Mouse (Mus musculus) heart, adult 8-10 months (tissue): ENCODE results near the gene Mcm5. TPM values are rescaled to one million over a fixed set of nuclear protein-coding genes. Genes with fewer than 3 reads are reported as not detected.

ENCODE experiments used
- DNase-seq: peaks from one replicate; pipeline ENCODE4 v3.0.0; 2022; ENCODE audit warnings: low spot score
- total RNA-seq, 4 experiments: library from RNA; stranded (reverse); gene quantifications; 2 replicates each; pipeline ENCODE4 v1.2.4; 2022

The Mcm5 gene
- total RNA-seq, result 1 to 10 TPM; 3.6 to 4.1 (median 4.0) TPM

DNA sequence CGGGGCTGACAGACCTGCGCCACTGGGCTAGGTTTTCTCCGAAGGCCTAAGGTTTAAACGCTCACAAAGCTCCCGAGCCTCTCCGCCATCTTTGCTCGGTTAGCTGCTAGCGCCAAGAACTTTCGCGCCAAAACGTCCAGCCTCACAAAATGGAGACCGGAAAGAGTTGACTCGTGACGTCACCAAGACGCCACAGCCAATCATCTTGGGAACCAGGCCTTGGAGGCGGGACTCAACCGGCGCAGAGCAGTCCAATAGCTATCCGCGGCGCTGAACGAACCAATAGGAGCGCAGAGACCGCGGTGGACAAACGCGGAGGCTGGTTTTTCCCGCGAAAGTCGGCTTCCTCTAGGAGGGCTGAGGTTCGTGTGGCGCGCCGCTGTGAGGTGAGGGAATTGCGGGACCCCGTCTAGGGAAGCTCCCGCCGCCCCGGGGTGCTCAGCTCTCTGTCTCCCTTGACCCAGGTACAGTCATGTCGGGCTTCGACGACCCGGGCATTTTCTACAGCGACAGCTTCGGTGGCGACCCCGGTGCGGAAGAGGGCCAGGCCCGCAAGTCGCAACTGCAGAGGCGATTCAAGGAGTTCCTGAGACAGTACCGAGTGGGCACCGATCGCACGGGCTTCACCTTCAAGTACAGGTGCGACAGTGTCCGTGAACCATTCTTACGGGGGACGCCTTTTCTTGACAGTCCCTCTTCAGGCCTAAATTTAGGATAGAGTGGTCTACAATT lies at the start of gene Mcm5:
TSS of gene Mcm5 (plus strand) at position 334 of the 732 bp plus-strand sequence.
- peak; percentile 99 for DNase-seq

DNA sequence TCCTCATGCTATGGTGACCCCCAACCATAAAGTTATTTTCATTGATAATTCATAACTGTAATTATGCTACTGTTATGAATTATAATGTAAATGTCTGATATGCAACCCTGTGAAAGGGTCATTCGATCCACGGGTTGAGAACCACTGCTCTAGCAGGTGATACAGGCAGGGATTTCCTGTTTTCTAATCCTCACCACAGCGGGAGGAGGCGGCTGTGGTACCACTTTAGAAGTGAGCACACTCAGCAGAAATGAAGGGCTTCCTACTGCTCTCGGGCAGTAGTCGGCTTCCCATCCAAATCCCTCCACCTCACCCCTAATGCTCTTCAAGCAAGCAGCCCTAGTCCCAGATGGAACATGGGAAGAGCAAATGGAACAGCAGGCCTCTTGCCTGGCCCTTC lies 49.3 kb upstream of the Mcm5 start:
- no peak for DNase-seq

DNA sequence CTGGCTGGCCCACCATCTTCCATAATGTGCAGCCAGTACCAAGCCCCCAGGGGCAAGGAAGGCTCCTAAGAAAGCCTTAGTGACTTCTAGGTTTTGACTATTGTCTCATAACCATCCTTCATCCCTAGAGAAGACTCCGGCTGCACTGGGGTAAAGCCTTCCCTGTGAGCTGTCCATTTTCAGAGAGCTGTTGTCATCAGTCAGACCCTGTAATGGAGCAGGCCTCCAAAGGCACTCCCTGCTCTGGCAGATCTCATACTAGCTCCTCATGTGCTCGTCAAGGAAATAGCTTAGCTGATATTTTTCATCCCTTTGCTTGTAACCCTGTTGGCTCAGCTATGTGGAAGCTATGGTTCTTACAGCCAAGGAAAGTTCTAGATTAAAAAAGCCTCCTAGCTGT lies 48.6 kb upstream of the Mcm5 start:
- no peak for DNase-seq

DNA sequence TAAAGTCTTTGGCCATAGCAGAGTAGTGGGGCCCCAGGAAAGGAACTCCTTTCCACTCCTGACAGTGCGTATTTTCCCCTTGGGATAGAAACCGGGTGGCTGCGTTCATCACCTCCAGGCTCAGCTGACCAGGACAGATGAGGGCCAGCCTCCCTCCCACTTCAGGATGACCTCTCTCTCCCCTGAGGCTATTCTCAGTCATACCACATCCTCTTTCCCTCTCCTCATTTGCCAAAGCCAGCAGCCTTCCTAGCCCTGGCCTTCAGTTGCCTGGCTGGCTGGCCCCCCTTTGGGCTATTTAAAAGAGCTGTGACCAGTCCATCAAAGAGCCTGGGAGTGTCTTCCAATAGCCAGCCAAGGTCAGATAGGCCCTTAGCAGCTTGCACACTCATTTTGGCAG lies 46.1 kb upstream of the Mcm5 start:
- DNase-seq, result peak; percentile 58

DNA sequence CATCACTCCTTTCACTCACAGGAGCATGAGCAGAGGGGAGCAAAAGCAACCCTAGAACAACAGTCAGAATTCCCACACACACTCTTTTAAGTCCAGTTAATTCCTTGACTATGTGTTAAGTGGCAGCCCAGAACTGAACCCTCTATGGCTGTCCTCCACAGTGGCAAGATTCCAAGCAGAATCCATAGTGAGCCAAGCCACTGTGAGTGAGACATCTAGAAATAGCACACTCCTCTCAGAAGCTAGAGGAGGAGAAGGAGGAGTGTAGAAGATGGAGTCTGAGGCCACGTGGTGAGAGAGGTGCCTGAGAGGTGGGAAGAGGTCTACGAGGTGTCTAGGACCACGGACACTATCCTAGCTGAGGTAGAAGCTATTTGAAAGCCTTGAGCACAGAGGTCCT lies 44.6 kb upstream of the Mcm5 start:
- DNase-seq, result no peak

DNA sequence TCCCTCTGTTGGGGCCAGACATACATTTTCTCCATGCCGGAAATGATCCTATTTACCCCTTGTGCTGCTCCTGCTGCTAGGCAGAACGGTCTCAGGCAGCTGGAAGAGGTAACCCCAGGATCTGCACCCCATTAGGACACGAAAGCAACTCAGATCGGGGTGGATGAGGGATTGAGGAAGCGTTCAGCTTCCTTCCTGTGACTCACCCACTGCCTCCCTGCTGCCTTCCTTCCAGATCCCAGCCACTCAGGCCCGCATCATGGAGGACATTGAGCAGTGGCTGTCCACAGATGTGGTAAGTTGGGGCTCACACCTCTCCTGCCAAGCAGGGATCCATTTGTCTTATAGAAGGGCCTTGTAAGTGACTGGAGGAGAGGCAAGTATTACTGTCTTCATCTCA lies 42.1 kb upstream of the Mcm5 start:
- no peak for DNase-seq

DNA sequence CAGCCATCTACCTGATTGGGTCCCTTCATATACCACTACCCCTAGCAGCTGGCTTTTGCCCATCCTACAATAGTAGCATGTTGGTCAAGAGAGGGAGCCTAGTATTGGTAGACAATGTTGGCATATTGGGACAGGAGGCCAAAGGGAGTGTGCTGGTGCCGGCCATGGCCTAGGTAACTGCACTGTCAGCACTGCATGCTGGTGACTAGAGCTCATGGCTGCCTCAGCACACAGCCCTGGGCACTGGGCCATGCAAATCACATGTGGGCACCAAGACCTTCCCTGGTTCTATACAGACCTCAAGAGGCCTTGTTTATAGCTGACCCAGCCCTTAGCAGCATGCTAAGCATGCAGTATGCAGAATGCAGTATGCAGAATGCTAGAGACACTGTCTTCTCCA lies 39.1 kb upstream of the Mcm5 start:
- DNase-seq, result no peak

DNA sequence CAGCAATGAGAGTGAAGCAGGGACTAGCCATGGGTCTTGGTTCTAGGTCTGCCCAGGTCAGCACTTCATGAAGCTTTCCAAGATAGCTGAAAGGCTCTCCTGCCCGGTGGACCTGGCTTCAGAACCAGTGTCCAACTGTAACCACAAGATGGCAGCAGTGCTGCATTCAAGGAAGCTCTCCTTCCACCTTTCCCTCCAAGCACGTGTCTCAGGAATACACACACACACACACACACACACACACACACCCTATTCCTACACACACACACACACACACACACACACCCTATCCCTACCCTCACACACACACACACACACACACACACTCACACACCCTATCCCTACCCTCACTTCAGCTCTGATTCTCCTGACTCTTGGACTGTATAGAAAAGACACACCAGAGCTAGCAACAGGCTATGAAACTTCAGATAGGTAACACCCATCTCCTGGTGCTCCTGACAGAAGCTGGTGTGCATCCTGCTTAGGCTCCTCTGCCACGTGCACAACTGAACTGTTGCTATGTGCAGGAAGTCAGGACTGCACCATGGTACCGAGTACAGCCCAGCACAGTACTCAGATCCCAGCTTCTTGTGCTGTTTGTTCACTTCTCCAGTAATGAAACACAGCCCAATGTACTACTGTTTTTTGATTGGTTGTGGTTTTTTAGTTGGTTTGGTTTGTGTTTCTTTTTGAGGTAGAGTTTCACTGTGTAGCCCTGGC lies 37.6 kb upstream of the Mcm5 start:
- DNase-seq, result peak; percentile 87

DNA sequence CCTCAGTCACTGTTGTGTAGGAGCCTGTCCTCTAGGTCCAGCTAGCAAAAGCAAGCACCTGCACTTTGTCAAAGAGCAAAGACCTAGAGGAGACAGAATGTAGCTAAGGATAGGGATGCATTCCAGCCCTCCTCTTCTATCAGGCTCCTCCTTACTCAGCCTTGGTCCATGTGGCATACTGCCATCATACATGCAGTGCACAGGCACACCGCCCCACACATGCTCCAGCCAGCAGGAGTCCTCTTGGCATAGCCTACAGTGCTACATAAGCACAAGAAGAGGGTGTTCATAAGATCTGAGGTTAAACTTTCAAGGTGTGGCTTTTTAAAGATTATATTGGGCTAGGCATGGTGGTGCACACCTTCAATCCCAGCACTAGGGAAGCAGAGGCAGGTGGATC lies 34.5 kb upstream of the Mcm5 start:
- no peak for DNase-seq

DNA sequence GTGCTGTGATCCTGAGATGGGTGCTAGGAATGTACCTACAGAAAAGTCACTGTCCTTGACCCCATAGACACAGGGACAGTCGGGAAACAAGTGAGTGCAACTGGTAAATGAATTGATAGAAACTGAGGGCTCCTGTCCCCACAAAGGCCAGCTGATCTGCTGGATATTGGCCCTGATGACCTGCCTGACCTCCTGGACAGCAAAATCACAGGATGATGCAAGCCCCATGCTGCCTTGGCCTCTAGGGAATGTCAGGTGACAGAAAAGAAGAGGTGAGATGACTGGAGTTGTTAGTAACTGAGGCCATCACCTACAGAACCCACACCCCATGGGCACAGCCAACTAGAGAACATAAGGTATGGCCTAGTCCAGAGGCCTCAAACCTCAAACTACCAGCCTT lies 31.2 kb upstream of the Mcm5 start:
- DNase-seq, result no peak

DNA sequence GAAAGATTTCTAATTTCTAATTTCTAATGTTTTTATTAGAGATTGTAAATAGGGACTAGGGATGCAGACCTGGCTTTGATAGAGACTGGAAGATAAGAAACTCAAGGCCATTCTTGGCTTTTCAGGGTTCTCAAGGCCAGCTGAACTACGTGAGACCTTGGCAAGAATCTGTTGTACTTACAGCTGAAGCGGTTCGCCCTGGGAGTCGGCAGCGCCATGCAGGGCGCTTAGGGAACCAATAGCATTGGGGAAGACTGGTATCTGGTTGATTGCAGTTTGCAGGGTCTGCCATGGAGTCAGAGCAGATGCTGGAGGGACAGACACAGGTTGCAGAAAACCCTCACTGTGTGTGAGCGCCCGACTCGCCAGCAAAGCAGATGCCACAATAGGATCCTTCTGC lies 30.5 kb upstream of the Mcm5 start:
- DNase-seq, result no peak

DNA sequence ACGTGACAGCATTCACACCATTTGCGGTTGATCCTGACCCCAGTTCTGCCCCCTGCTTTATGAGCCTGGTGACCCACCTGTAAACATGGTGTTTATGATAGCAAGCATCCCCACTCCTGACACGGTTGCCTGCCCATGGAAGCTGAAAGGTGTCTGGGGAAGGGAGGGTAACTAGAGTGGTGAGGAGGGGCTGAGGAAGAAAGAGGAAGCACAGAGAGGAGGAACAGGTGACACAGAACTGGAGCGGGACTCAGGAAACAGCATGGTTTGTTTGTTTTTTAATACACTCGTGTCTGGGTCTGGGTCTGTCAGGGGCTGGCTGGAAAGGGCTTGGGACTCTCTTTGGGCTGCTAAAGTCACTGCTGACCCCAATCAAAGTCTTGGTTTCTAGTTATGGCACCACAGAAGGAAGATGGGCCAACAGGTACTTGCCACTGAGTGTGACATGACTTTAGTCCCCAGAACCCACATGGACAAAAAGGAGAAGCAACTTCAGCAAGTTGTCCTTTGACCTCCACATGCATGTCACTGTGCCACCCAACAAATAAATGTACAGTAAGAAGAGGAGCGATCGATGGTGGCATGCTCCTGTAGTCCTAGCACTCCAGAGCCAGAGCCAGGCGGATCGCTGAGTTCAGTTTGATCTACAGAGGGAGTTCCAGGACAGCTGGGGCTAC lies 27.9 kb upstream of the Mcm5 start:
- no peak for DNase-seq

DNA sequence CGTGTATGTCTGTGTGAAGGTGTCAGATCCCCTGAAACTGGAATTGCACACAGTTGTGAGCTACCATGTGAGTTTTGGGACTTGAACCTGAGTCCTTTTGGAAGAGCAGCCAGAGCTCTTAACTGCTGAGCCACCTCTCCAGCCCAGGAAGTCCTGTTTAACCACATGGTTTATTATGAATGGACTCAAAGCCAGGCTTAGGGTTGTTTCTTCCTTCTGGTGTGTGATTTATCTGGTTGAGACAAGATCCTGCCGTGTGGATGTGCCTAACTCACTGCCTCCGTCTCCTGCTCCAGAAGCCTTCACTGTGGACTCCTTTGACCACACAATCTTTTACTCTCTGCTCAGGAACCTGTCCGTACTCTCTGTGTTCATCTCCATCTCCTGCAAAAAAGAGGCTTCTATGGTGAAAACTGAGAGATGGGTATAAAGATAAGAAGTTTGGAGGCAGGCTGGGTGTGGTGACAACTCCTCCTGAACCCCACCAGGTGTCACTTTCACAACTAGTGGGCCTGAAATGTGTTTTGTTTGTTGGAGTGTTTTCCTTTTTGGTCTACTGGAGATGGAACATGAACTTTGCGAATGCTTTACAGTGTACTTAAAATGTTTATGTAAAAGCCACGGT lies 27.1 kb upstream of the Mcm5 start:
- no peak for DNase-seq

DNA sequence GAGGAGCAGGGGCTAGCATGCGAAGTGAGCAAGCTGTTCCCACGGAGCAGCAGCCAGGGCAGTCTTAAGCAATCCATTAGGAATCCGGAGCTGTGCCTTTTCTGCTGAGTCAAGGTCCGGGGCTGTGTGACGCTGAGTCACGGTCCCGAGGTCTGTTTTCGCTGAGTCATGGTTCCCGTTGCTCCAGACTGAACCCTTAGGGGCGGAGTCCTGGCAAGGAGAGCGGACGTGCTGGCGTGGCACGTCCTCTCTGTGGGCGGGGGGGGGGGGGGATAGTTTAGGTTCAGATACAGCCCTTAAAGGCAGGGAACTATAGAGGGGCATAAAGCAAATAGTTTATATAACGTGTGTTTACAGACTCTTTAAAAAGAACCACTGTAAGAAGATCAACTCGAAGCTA lies 25.5 kb upstream of the Mcm5 start:
- DNase-seq, result peak; percentile 97

DNA sequence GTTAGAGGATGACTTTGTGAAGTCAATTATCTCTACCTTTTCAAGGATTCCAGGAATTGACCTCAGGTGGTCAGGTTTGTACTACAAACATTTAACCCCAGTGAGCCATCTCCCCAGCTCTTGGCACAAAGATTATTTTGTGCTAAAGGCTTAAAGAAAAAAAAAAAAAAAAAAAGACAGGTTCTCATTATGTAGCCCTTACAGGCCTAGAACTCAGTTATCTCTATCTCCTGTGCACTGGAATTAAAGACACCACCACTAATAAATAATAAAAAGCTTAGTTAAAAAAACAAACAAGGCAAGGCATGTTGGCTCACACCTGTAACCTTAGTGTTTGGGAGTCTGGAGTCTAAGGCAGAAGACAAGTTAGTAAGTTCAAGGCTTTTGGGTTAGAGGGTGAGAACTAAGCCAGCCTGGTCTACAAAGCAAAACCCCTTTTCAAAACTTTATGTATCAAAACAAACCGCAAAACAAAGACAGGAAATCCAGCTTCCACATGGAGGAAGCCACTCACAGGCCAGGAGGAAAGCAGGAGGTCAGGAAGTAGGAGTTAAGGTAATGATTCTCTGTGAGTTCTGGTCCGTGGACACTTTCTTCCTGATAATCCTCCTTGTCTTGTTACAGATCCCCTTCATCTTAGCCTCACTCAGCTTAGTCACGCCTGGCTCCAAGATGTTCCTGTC lies 24.8 kb upstream of the Mcm5 start:
- DNase-seq, result peak; percentile 48

DNA sequence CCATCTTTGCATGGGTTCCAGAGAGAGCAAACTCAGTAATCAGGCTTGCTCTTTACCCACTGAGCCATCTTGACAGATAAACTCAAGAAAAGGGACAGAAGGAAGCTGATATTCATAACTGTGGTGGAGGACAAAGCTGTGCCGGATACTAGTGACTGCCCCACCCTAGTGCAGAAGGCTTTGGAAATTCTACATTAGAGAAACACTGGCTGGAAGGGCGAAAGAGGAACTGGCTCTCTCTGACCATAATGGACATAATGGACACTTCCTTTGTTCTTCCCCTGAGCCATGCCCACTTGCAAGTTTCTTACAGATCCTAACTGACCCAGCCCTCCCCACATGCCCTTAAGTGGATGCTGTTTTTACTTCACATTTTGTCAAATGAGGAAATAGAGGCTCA lies 23.4 kb upstream of the Mcm5 start:
- peak; percentile 53 for DNase-seq

DNA sequence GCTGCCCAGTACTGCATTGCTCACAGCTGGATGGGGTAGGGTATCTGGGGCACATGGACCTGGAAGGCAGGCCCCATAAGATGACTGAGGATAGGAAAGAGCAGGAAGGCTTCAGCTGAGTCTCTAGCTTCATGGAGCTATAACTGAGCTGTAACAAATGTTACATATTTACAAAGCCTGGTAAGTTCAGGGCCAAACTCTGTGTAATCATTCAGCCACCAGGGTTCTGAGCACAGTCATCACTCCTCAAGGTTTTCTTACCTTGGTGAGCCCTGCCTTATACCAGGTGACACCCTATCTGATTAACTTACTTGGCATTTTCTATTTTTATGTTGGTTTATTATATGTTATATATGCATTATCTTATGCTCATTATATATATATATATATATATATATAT lies 22.2 kb upstream of the Mcm5 start:
- DNase-seq, result no peak

DNA sequence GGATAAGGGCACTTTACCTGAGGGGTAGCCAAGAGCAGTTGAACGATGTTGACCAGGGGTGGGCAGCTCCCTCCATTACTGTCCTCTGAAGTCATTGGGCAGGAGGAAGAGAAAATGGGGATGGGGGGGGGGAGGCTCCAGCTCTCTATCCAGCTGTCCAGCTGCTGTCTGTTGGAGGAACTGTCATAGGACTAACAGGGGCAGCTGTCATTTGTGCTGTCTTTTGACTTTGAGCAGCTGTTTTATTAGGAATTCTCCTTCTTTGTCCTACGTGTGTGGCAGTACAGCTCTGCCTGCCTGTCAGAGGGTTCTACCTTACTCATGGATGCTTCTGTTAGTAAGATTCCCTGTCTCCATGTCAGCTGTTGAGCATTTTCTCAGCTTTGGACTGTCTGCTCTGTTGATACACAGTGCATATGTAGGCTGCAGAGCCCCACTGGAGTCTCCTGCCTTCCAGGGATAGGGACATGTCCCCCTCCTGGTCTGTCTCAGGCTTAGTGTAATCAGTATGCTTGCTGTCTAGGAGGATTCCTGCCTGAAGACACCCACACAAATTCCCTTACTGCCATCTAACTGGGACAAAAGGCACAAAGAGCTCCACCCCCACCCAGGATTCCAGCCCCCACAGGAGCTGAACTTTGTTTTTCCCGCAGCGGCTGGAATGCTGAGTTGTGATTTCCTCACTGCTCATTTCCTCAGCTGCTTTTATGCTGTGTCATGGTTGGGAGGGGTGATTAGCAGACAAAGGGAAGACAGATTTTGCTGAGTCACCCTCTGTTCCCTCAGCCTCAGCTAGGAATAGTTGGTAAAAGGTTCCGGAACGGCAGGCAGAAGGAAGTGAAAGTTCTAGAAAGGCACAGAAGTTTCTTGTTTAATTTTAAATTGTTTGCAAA lies 20.1 kb upstream of the Mcm5 start:
- DNase-seq, result peak; percentile 90

DNA sequence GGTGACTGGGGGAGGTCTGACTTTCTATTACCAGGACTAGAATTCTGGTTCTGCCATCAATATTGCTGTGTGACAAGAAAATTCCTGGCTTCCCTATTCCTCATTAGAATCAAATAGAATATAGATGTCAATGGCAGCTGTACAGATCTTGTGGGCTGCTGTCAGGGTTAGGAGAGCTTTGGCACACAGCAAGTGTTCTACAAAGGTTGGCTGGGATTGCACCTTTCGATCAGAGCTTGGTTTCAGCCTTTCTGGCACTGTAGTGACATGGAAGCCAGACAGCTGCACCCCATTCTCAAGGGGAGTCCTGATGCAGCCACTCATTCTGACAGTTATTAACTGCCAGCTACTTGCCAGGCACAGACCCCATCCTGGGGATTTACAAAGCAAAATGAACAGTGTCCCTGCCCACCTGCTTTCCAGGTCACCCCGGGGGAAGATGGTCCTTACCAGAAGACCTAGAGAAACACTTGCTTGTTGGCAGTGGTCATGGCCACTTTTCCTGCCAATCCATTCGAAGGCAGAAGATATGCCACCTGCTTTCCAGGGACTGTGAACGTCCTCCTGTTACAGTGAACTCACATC lies 18.5 kb upstream of the Mcm5 start:
- DNase-seq, result no peak

DNA sequence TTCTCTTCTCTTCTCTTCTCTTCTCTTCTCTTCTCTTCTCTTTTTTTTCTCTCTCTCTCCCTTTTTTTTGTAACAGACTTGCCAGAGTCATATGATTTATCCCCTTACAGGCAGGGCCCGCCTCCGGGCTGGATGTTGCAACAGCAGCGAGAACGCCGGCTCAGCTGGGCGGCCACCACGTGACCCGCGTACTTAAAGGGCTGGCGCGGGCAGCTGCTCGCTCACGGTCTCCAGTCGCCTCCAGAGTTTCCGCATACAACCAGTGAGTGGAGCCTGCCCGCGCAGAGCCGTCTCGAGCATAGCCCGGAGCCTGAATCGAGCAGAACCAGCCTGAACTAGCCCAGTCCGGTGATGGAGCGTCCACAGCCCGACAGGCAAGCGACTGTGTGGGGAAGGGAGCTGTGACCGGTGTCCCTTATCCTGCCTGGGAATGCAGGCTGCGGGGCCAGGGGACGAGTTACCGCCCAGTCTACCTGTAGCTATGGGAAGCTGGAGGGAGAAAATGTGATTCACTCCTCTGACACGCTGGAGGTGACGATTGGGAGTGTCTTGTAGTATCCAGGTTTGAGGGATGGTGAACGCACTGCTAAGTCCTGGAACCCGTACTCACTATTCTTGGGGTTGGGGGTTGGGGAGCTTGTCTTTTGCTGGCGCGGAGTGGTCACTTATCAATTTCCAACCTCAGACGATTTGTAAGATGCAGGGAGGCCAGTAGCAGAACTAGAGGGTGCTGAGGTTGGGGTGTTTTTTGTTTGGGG lies 15.8 kb upstream of the Mcm5 start, which contains the start of gene Hmox1:
TSS of gene Hmox1 (plus strand) at position 223 of the 758 bp plus-strand sequence.
- DNase-seq, result peak; percentile 93
